Mouse (Mus musculus) lung, adult 2 months (tissue): ENCODE results near the gene Gpatch11. TPM values are rescaled to one million over a fixed set of nuclear protein-coding genes. Genes with fewer than 3 reads are reported as not detected.

Source experiments
- DNase-seq: peaks from one replicate; pipeline ENCODE4 v3.0.0; 2022
- H3K4me1 ChIP-seq: fragments of 200-500 bp; 2 replicates; pipeline ENCODE4 v1.6.1; 2011; ENCODE audit warnings: low read length; ENCODE audit not compliant: control insufficient read depth, insufficient read depth
- H3K4me3 ChIP-seq: fragments of 200-500 bp; replicated peaks from 2 replicates; pipeline ENCODE3; 2011; ENCODE audit warnings: low read depth, mild to moderate bottlenecking, control low read depth, low read length; ENCODE audit errors: extremely low read depth
- CTCF ChIP-seq: fragments of 200-500 bp; IDR thresholded peaks from 2 replicates; pipeline ENCODE4 v1.5.1; 2011; ENCODE audit warnings: mild to moderate bottlenecking, low read length, control low read depth; ENCODE audit not compliant: insufficient read depth
- POLR2A ChIP-seq: fragments of 200-500 bp; IDR thresholded peaks from 2 replicates; pipeline ENCODE4 v1.6.1; 2011; ENCODE audit warnings: low read depth, mild to moderate bottlenecking, control low read depth, low read length, borderline replicate concordance; ENCODE audit errors: extremely low read depth
- whole genome bisulfite sequencing: fragments of 180-500 bp; shearing (Covaris S2); methylation state at CpG from one replicate; pipeline ENCODE4 v1.1.7; 2018; 5-methylcytosine and 5-hydroxymethylcytosine counted together
- polyA plus RNA-seq: library from polyadenylated mRNA; depleted of rRNA; stranded (reverse); fragments of >200 nt; gene quantifications from 2 replicates; pipeline ENCODE4 v1.2.3, GENCODE M21; 2012; rRNA removed

Gene Gpatch11
- polyA plus RNA-seq, 1 experiment, result 12.6 TPM

DNA sequence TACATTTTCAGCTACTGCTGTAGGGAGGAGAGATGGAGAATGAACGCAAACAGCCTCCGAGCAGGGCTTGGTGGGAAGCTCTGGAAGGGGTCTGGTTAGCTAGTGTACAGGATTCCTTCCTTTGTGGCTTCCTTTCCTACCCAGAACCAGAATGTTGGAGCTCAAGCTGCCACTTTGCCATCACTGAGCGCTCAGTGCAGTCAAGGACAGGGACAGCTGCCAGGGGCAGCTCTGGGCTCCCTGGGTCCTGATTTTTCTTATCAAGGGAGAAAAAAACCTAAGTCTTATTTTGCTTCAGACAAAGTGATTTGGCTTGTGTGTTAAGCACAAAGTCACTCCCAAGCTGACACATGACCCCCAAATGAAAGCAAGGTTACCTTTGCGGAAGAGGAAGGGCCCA is 53.2 kb downstream of the Gpatch11 start:
- WGBS, result 73% methylated on average over 4 of the region's 4 CpGs
- no peak for DNase-seq
- no peak for TF ChIP-seq POLR2A
- no peak for TF ChIP-seq CTCF
- Histone ChIP-seq H3K4me1 (no peaks in the 10 kb centered on the region), H3K4me3 (no peak overlapping the region)

DNA sequence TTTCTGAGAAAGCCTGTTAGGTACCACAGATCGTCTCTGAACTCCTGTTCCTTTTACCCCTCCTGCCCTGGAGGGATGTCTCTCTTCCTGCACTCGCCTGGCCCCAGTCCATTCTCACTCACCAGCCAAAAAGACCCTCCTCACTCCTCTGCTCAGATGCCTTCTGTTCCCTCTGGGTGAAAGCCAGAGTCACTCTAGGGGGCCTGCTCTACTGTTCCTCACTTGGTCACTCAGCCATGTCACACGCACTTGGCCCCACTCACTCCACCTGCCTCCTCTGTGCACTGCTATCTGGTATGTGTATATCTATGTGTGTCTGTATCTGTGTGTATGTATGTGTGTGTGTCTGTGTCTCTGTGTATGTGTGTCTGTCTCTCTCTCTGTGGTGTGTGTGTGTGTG is 53.8 kb downstream of the Gpatch11 start:
- H3K4me3 ChIP-seq, result no peak overlapping the region
- 53% methylated on average over 3 of the region's 3 CpGs for WGBS
- no peaks in the 10 kb centered on the region for H3K4me1 ChIP-seq
- TF ChIP-seq CTCF (no peak), POLR2A (no peak)
- no peak for DNase-seq

DNA sequence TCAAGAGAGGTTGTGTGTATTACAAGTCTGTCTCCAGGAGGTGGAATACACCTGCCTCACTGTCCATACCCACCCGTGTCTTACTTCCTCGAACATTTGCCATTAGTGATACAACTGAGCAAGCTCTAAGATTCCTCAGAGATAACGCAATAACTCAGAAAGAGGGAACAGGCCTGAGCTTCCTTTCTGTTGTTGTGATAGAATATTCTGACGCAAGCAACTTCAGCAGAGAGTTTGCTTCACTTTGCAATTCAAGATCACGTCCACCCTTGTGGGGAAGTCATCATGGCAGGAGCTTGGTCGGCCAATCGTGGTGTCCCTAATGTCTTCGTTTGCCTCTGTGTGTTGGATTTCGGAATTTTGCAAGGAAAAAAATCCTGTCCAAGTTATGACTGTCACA is 55.7 kb downstream of the Gpatch11 start:
- TF ChIP-seq POLR2A, result no peak
- TF ChIP-seq CTCF, result no peak
- no peak overlapping the region for H3K4me3 ChIP-seq
- WGBS, result 71% methylated on average over 9 of the region's 9 CpGs
- no peak for DNase-seq
- no peaks in the 10 kb centered on the region for H3K4me1 ChIP-seq

DNA sequence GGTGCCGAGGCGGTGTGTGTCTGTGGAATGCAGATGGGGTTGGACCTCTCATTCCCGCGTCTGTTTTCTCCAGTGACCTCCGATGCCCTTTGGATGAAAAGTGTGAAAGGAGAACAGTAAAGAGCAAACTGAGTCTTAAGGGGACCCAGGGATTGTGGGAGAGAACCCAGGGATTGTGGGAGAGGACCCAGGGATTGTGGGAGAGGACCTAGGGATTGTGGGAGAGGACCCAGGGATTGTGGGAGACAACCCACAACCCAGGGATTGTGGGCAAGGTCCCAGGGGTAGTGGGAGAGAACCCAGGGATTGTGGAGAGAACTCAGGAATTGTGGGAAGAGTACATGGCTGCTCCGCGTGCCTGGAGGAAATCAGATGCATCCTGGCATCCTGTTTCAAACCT is 59.6 kb downstream of the Gpatch11 start:
- no peak for DNase-seq
- Histone ChIP-seq H3K4me1 (no peaks in the 10 kb centered on the region), H3K4me3 (no peak overlapping the region)
- TF ChIP-seq POLR2A (no peak), CTCF (no peak)
- 77% methylated on average over 7 of the region's 7 CpGs for WGBS

DNA sequence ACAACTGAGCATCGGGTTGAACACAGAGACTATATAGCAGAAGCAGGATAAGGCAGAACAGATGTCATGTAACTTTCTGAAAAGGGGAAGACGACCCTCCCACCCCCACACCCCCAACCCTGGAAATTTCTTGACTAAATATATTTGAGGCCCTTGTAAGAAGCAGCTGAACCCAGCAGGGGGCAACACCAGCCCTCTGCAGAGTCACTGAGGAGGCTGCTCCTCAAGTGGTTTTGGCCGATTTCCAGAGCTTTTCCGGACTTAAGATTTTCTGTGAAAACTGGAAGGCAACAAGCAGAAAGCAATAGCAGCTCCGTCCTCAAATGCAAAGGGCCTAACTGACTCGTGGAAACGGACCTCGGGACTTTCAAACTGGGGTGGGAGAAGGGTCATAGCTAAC is 60.0 kb downstream of the Gpatch11 start:
- DNase-seq, result peak; percentile 26
- Histone ChIP-seq H3K4me1 (no peaks in the 10 kb centered on the region), H3K4me3 (peak overlapping the region; percentile 48)
- TF ChIP-seq CTCF (peak; percentile 50), POLR2A (no peak)
- WGBS, result 8% methylated on average over 8 of the region's 8 CpGs

Other genes starting within 250 kb of the Gpatch11 start
- 7.2 and 9.6 TPM in 2 replicates for gene Strn, start 98.4 kb upstream of the Gpatch11 start, polyA plus RNA-seq
- gene Heatr5b, start 203 bp upstream of the Gpatch11 start, polyA plus RNA-seq, result 17.7 and 24.2 TPM in 2 replicates
- gene Eif2ak2, start 47.0 kb downstream of the Gpatch11 start, polyA plus RNA-seq, result 3.9 and 7.5 TPM in 2 replicates
- not detected in 2 replicates for gene Sult6b1, start 71.4 kb downstream of the Gpatch11 start, polyA plus RNA-seq
- 4.0 and 7.4 TPM in 2 replicates for gene Cebpzos, start 80.9 kb downstream of the Gpatch11 start, polyA plus RNA-seq
- gene Cebpz, start 101.5 kb downstream of the Gpatch11 start, polyA plus RNA-seq, result 3.2 and 6.0 TPM in 2 replicates
- 4.9 and 9.2 TPM in 2 replicates for gene Ndufaf7, start 101.6 kb downstream of the Gpatch11 start, polyA plus RNA-seq
- 11.7 and 19.0 TPM in 2 replicates for gene Prkd3, start 185.2 kb downstream of the Gpatch11 start, polyA plus RNA-seq
- 4.7 and 6.1 TPM in 2 replicates for gene Qpct, start 216.3 kb downstream of the Gpatch11 start, polyA plus RNA-seq